Mouse (Mus musculus) liver, embryonic 11.5 days (tissue): ENCODE measurements at regions not wholly inside any gene's neighbourhood (a gene's known extent, or its start where the extent isn't known, plus 50 kb on each side); places are given as distances from the start of the nearest gene placed in this dataset.

Source experiments
- ATAC-seq: fragments of 200-750 bp; cut with Nextera tagmentation; replicated peaks from 2 replicates; pipeline ENCODE4 v1.8.0; 2017; ENCODE audit warnings: moderate number of reproducible peaks, mild to moderate bottlenecking, moderate TSS enrichment, moderate library complexity; ENCODE audit not compliant: low FRiP score
- DNase-seq: peaks from one replicate; pipeline ENCODE4 v3.0.0-alpha.2; 2017; ENCODE audit warnings: low spot score
- H3K27ac ChIP-seq: fragments of 300-500 bp; sonication (generic); 2 replicates; pipeline ENCODE4 v1.5.1; 2014; ENCODE audit warnings: mild to moderate bottlenecking, low read depth, low read length, control low read depth
- H3K27me3 ChIP-seq: fragments of 300-500 bp; sonication (generic); replicated peaks from 2 replicates; pipeline ENCODE4 v1.6.1; 2014; ENCODE audit warnings: low read length, mixed read lengths; ENCODE audit not compliant: control insufficient read depth, insufficient read depth
- H3K36me3 ChIP-seq: fragments of 300-500 bp; sonication (generic); 2 replicates; pipeline ENCODE4 v1.6.1; 2014; ENCODE audit warnings: mild to moderate bottlenecking, low read length, moderate library complexity, mixed read lengths; ENCODE audit not compliant: control insufficient read depth, insufficient read depth
- H3K4me1 ChIP-seq: fragments of 300-500 bp; sonication (generic); replicated peaks from 2 replicates; pipeline ENCODE4 v1.6.1; 2014; ENCODE audit warnings: low read length, mixed read lengths; ENCODE audit not compliant: control insufficient read depth, insufficient read depth
- H3K4me2 ChIP-seq: fragments of 300-500 bp; sonication (generic); 2 replicates; pipeline ENCODE4 v1.6.1; 2014; ENCODE audit warnings: mild to moderate bottlenecking, control low read depth, moderate library complexity
- H3K4me3 ChIP-seq: fragments of 300-500 bp; sonication (generic); 2 replicates; pipeline ENCODE4 v1.5.1; 2014; ENCODE audit warnings: low read depth, low read length, control low read depth
- H3K9ac ChIP-seq: fragments of 300-500 bp; sonication (generic); 2 replicates; pipeline ENCODE4 v1.6.1; 2014; ENCODE audit warnings: low read depth, low read length, control low read depth
- H3K9me3 ChIP-seq: fragments of 300-500 bp; sonication (generic); 2 replicates; pipeline ENCODE4 v1.6.1; 2016; ENCODE audit warnings: low read length, inconsistent platforms, mixed read lengths; ENCODE audit not compliant: control insufficient read depth
- WGBS: fragments of 180-500 bp; shearing (Covaris S2); extraction: QIAGEN DNeasy Blood & Tissue Kit; methylation state at CpG from one replicate; pipeline ENCODE4 v1.1.7; 2014; 5-methylcytosine and 5-hydroxymethylcytosine counted together

GRCm38 (mm10) chr13:72293059-72293694, 329.7 kb upstream of the Irx1 start:
- ATAC-seq (no peak), DNase-seq (no peak)
- Histone ChIP-seq H3K4me3 (no peak overlapping the region), H3K4me1 (no peaks in the 10 kb centered on the region; the same call in 1 of the 2 replicates), H3K9me3 (no peaks in the 10 kb centered on the region), H3K4me2 (no peak overlapping the region), H3K27ac (no peak overlapping the region), H3K9ac (no peak overlapping the region), H3K36me3 (no peaks in the 10 kb centered on the region), H3K27me3 (0 out of 2 replicates have a peak, but pooled peaks cover 3% of the 10 kb centered on the region)
- WGBS = 52% methylated on average over 10 of the region's 10 CpGs

- Histone ChIP-seq H3K27me3 (no peaks in the 10 kb centered on the region), H3K9ac (no peak overlapping the region)
- WGBS = 66% methylated on average over 13 of the region's 13 CpGs
These were observed 330.3 kb upstream of the Irx2 start for GRCm38 (mm10) chr13:72298264-72298870.

GRCm38 (mm10) chr13:72299660-72300059, 329.0 kb upstream of the Irx2 start:
- Histone ChIP-seq H3K4me3 (no peak overlapping the region), H3K27me3 (no peaks in the 10 kb centered on the region), H3K9me3 (no peaks in the 10 kb centered on the region), H3K4me2 (no peak overlapping the region), H3K27ac (no peak overlapping the region), H3K4me1 (no peaks in the 10 kb centered on the region), H3K36me3 (no peaks in the 10 kb centered on the region), H3K9ac (no peak overlapping the region)
- 39% methylated on average over 3 of the region's 3 CpGs for WGBS
- no peak for DNase-seq
- ATAC-seq = no peak

More at GRCm38 (mm10) chr13:72298264-72298870, 330.3 kb upstream of the Irx2 start:
- no peaks in the 10 kb centered on the region for H3K36me3 ChIP-seq
- H3K9me3 ChIP-seq = no peaks in the 10 kb centered on the region
- H3K4me1 ChIP-seq = no peaks in the 10 kb centered on the region
- no peak overlapping the region for H3K4me2 ChIP-seq
- ATAC-seq (no peak), DNase-seq (no peak)
- no peak overlapping the region for H3K4me3 ChIP-seq
- H3K27ac ChIP-seq = no peak overlapping the region

- no peak overlapping the region for H3K4me2 ChIP-seq
- H3K27me3 ChIP-seq = no peaks in the 10 kb centered on the region
- no peaks in the 10 kb centered on the region for H3K4me1 ChIP-seq
- WGBS = 76% methylated on average over 7 of the region's 7 CpGs
- ATAC-seq (no peak), DNase-seq (no peak)
- H3K4me3 ChIP-seq = no peak overlapping the region
- H3K9ac ChIP-seq = no peak overlapping the region
- H3K27ac ChIP-seq = no peak overlapping the region
- H3K9me3 ChIP-seq = no peaks in the 10 kb centered on the region
- H3K36me3 ChIP-seq = no peaks in the 10 kb centered on the region
These were observed 327.5 kb upstream of the Irx2 start for GRCm38 (mm10) chr13:72301114-72301513.

- DNase-seq (no peak), ATAC-seq (no peak)
- Histone ChIP-seq H3K4me3 (no peak overlapping the region), H3K36me3 (no peaks in the 10 kb centered on the region), H3K4me2 (no peak overlapping the region), H3K27ac (no peak overlapping the region), H3K9ac (no peak overlapping the region), H3K27me3 (no peaks in the 10 kb centered on the region), H3K4me1 (no peaks in the 10 kb centered on the region), H3K9me3 (no peaks in the 10 kb centered on the region)
- WGBS = 78% methylated on average over 15 of the region's 15 CpGs
These were observed 326.8 kb upstream of the Irx2 start for GRCm38 (mm10) chr13:72301841-72302240.

GRCm38 (mm10) chr13:72302436-72303125, 326.0 kb upstream of the Irx2 start:
- no peaks in the 10 kb centered on the region for H3K4me1 ChIP-seq
- H3K27ac ChIP-seq = no peak overlapping the region
- H3K4me3 ChIP-seq = no peak overlapping the region
- H3K27me3 ChIP-seq = no peaks in the 10 kb centered on the region
- DNase-seq (no peak), ATAC-seq (no peak)
- no peaks in the 10 kb centered on the region for H3K36me3 ChIP-seq
- 80% methylated on average over 19 of the region's 19 CpGs for WGBS
- H3K9me3 ChIP-seq = no peaks in the 10 kb centered on the region
- no peak overlapping the region for H3K4me2 ChIP-seq
- no peak overlapping the region for H3K9ac ChIP-seq

- Histone ChIP-seq H3K9ac (no peak overlapping the region), H3K27ac (no peak overlapping the region), H3K36me3 (no peaks in the 10 kb centered on the region), H3K27me3 (no peaks in the 10 kb centered on the region), H3K4me3 (no peak overlapping the region), H3K4me1 (no peaks in the 10 kb centered on the region), H3K4me2 (no peak overlapping the region), H3K9me3 (no peaks in the 10 kb centered on the region)
- WGBS = 79% methylated on average over 15 of the region's 15 CpGs
- ATAC-seq (no peak), DNase-seq (no peak)
These were observed 325.4 kb upstream of the Irx2 start for GRCm38 (mm10) chr13:72303126-72303760.

GRCm38 (mm10) chr13:72324041-72324690, 304.5 kb upstream of the Irx2 start:
- H3K4me3 ChIP-seq = no peak overlapping the region
- no peaks in the 10 kb centered on the region for H3K9me3 ChIP-seq
- H3K27ac ChIP-seq = no peak overlapping the region
- ATAC-seq (no peak), DNase-seq (no peak)
- H3K36me3 ChIP-seq = no peaks in the 10 kb centered on the region
- H3K4me1 ChIP-seq = no peaks in the 10 kb centered on the region
- no peaks in the 10 kb centered on the region for H3K27me3 ChIP-seq
- 57% methylated on average over 10 of the region's 10 CpGs for WGBS
- H3K9ac ChIP-seq = no peak overlapping the region
- H3K4me2 ChIP-seq = no peak overlapping the region
